Mouse (Mus musculus): ENCODE data around the gene Tsnax. TPM values are rescaled to one million over a fixed set of nuclear protein-coding genes. Genes with fewer than 3 reads are reported as not detected.

Tsnax gene
- polyA plus RNA-seq, 1 experiment: 19.7 TPM

GRCm38 (mm10) chr8:125066913-125067595 is 54.3 kb downstream of the Tsnax start:
- TF ChIP-seq GATA1 (IDR thresholded peaks at IDR 0.05; ENCODE audit: low read length): no peak

GRCm38 (mm10) chr8:125067596-125067960 is 54.8 kb downstream of the Tsnax start:
- no peak for TF ChIP-seq GATA1 (IDR thresholded peaks at IDR 0.05; ENCODE audit: low read length)

GRCm38 (mm10) chr8:125068146-125068905 is 55.5 kb downstream of the Tsnax start:
- no peak for TF ChIP-seq GATA1 (IDR thresholded peaks at IDR 0.05; ENCODE audit: low read length)

- no peak for TF ChIP-seq GATA1 (IDR thresholded peaks at IDR 0.05; ENCODE audit: low read length)
Observed at GRCm38 (mm10) chr8:125069304-125069703, 56.5 kb downstream of the Tsnax start.

- TF ChIP-seq GATA1 (IDR thresholded peaks at IDR 0.05; ENCODE audit: low read length): no peak
Observed at GRCm38 (mm10) chr8:125069733-125070132, 56.9 kb downstream of the Tsnax start.

- TF ChIP-seq GATA1 (IDR thresholded peaks at IDR 0.05; ENCODE audit: low read length): no peak
Observed at GRCm38 (mm10) chr8:125074141-125074540, 61.3 kb downstream of the Tsnax start.

GRCm38 (mm10) chr8:125074581-125074980 is 61.8 kb downstream of the Tsnax start:
- no peak for TF ChIP-seq GATA1 (IDR thresholded peaks at IDR 0.05; ENCODE audit: low read length)

GRCm38 (mm10) chr8:125075389-125075788 is 62.6 kb downstream of the Tsnax start:
- no peak for TF ChIP-seq GATA1 (IDR thresholded peaks at IDR 0.05; ENCODE audit: low read length)

- no peak for TF ChIP-seq GATA1 (IDR thresholded peaks at IDR 0.05; ENCODE audit: low read length)
Observed at GRCm38 (mm10) chr8:125077326-125077725, 64.5 kb downstream of the Tsnax start.

- TF ChIP-seq GATA1 (IDR thresholded peaks at IDR 0.05; ENCODE audit: low read length): no peak
Observed at GRCm38 (mm10) chr8:125078771-125079384, 66.1 kb downstream of the Tsnax start.

GRCm38 (mm10) chr8:125080388-125081344 is 67.9 kb downstream of the Tsnax start:
- no peak for TF ChIP-seq GATA1 (IDR thresholded peaks at IDR 0.05; ENCODE audit: low read length)

GRCm38 (mm10) chr8:125083746-125084145 is 70.9 kb downstream of the Tsnax start:
- TF ChIP-seq GATA1 (IDR thresholded peaks at IDR 0.05; ENCODE audit: low read length): no peak

Other genes with a start within 250 kb of the Tsnax start
- not detected in 2 replicates for gene Trim67, start 219.9 kb upstream of the Tsnax start, polyA plus RNA-seq (2012)
- gene Gnpat, start 150.0 kb upstream of the Tsnax start, polyA plus RNA-seq (2012): 101 and 119 TPM in 2 replicates
- gene 2810004N23Rik, start 149.9 kb upstream of the Tsnax start, polyA plus RNA-seq (2012): 24.8 and 34.2 TPM in 2 replicates
- 11.9 and 12.4 TPM in 2 replicates for gene Exoc8, start 115.3 kb upstream of the Tsnax start, polyA plus RNA-seq (2012)
- 9.5 and 16.9 TPM in 2 replicates for gene Sprtn, start 115.1 kb upstream of the Tsnax start, polyA plus RNA-seq (2012)
- gene Egln1, start 63.7 kb upstream of the Tsnax start, polyA plus RNA-seq (2012): 15.4 and 20.4 TPM in 2 replicates
- gene Disc1, start 41.2 kb downstream of the Tsnax start, polyA plus RNA-seq (2012): not detected in 2 replicates

Measured in G1E-ER4 (cell line).